Mouse (Mus musculus): ENCODE measurements at regions not wholly inside any gene's neighbourhood (a gene's known extent, or its start where the extent isn't known, plus 50 kb on each side); places are given as distances from the start of the nearest gene placed in this dataset.

DNA sequence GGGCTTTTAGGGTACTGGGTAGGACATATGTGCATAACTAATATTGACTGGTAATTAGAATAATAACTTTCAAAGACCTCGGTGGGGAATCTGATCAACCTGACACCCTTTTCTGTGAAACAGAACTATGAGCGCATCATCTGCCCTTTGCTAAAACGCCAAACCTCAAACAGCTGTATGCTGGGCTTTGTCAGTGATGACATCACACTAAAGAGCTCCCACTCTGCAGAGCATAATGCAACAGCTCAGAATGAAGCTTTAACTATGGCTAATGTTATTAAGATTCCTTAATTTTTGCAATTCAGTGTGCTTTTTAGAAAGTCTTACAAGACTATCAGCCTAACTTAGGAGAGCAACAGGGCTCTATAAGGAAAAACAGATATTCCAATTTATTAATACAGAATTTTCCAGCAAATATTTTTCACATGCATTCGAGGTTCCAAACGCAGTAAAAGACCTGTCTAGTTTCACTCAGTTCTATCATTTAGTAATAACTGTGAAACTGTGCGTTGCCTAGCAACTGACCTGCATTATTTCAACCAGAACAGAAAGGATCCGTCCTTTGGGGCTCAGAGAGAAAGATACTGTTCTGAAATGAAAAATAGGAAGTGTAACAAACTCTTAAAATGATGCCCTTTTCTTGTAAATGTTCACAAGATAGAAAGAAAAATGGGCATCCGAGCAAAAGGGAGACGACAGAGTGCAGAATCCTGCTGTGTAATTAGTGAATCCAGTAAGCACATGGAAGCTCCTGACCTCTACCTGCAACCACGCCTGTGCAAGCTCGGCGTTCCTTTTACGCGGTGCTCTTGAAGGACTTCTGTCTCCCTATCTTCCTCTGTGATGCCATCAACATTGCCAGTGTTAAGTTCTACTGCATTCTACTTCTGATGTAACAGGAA, 242.6 kb upstream of the Ank start:
- no peak for TF ChIP-seq CTCF (IDR thresholded peaks at IDR 0.05; ENCODE audit: insufficient read depth, low read length)
- TF ChIP-seq POLR2A (IDR thresholded peaks at IDR 0.05; ENCODE audit: borderline replicate concordance, extremely low read depth, low read depth, low read length) = no peak
